Mouse (Mus musculus) neural tube, embryonic 13.5 days (tissue): Measurements from ENCODE around the gene Rnf213. TPM values are rescaled to one million over a fixed set of nuclear protein-coding genes. Genes with fewer than 3 reads are reported as not detected.

ENCODE experiments used
- ATAC-seq: fragments of 200-750 bp; cut with Nextera tagmentation; 2 replicates; pipeline ENCODE4 v1.8.0; 2017; ENCODE audit warnings: low read depth, mild to moderate bottlenecking, moderate TSS enrichment, moderate library complexity
- H3K27ac ChIP-seq: fragments of 300-500 bp; sonication (generic); replicated peaks from 2 replicates; pipeline ENCODE4 v1.5.1; 2015; ENCODE audit warnings: moderate library complexity, mild to moderate bottlenecking, inconsistent platforms
- H3K27me3 ChIP-seq: fragments of 300-500 bp; sonication (generic); 2 replicates; pipeline ENCODE4 v1.6.1; 2015; ENCODE audit warnings: mild to moderate bottlenecking, inconsistent platforms
- H3K36me3 ChIP-seq: fragments of 300-500 bp; sonication (generic); 2 replicates; pipeline ENCODE4 v1.6.1; 2015; ENCODE audit warnings: mild to moderate bottlenecking, inconsistent platforms
- H3K4me1 ChIP-seq: fragments of 300-500 bp; sonication (generic); replicated peaks from 2 replicates; pipeline ENCODE4 v1.6.1; 2015; ENCODE audit warnings: inconsistent platforms
- H3K4me2 ChIP-seq: fragments of 300-500 bp; sonication (generic); 2 replicates; pipeline ENCODE4 v1.6.1; 2015; ENCODE audit warnings: inconsistent platforms, mild to moderate bottlenecking, moderate library complexity
- H3K4me3 ChIP-seq: fragments of 300-500 bp; sonication (generic); 2 replicates; pipeline ENCODE4 v1.5.1; 2015; ENCODE audit warnings: mild to moderate bottlenecking, inconsistent platforms
- H3K9ac ChIP-seq: fragments of 300-500 bp; sonication (generic); 2 replicates; pipeline ENCODE4 v1.6.1; 2015; ENCODE audit warnings: moderate library complexity, mild to moderate bottlenecking, inconsistent platforms
- H3K9me3 ChIP-seq: fragments of 300-500 bp; sonication (generic); 2 replicates; pipeline ENCODE4 v1.6.1; 2016; ENCODE audit warnings: inconsistent platforms
- WGBS: fragments of 180-500 bp; shearing (Covaris S2); methylation state at CpG from one replicate; pipeline ENCODE4 v1.1.7; 2015; 5-methylcytosine and 5-hydroxymethylcytosine counted together
- polyA plus RNA-seq: library from polyadenylated mRNA; unstranded; fragments of >200 nt; fragmentation: Nextera tagmentation; extraction: Ambion mirVana; gene quantifications from 2 replicates; pipeline ENCODE4 v1.2.1, GENCODE M21; 2015

Rnf213 gene
- polyA plus RNA-seq, 1 experiment from 2014 or later, result 1.6 TPM

DNA sequence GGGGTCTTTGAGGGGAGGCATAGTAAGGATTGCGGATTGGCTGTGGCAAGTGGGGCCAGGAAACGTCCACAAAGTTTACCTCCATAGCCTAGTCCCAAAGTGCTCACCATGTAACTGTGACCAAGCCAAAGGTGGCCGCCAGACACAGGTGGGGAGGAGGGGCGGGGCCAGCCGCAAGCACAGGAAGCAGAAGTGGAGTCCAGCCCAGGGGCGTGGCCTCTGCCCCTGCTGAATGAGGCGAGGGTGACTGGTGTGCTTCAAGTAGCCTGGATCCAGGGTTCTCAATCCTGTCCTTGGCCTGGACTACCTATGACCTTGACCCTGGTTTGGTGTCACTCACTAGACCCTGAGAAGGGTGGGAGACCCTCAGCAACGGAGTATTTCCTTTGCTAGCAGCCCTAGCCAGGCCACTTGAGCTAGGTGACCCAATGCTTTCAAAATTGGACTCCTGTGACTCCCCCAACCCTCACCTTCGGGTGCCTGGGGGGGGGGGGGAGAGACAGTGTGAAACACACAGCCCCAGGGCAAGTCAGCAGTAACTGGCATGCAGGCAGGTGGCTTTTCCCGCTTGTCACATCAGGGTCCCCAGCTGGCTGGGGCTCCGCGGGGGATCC is 792 bp upstream of the Rnf213 start:
- no peaks in the 10 kb centered on the region for H3K36me3 ChIP-seq
- H3K9ac ChIP-seq, result no peak overlapping the region
- peak overlapping the region; percentile 63 for H3K4me2 ChIP-seq
- peaks cover 97% of the 10 kb centered on the region for H3K27me3 ChIP-seq
- WGBS, result 8% methylated on average over 12 of the region's 12 CpGs
- H3K4me3 ChIP-seq, result peak overlapping the region; percentile 37; the same call in 1 of the 2 replicates
- no peak for ATAC-seq
- H3K4me1 ChIP-seq, result peaks cover 28% of the 10 kb centered on the region
- no peak overlapping the region for H3K27ac ChIP-seq
- H3K9me3 ChIP-seq, result no peaks in the 10 kb centered on the region

DNA sequence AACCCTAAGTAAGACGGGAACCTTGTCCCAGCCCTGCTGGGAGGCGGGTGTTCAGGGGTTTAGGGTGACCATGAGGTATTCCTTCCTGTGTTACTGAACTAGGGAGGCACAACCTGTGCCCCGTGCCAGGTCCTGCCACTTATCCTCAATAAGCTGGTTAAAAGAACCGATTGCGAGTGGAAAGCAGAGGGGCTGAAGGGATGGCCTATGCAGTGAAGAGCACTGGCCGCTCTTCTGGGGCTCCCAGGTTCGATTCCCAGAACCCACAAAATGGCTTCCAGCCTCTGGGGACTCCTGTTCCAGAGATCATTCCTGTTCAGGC is 544 bp downstream of the Rnf213 start:
- no peak for ATAC-seq
- 34% methylated on average over 7 of the region's 7 CpGs for WGBS
- H3K36me3 ChIP-seq, result no peaks in the 10 kb centered on the region
- peaks cover 86% of the 10 kb centered on the region for H3K27me3 ChIP-seq
- peak overlapping the region; percentile 63 for H3K4me2 ChIP-seq
- peak overlapping the region; percentile 52 for H3K9ac ChIP-seq
- H3K4me3 ChIP-seq, result peak overlapping the region; percentile 37
- H3K9me3 ChIP-seq, result no peaks in the 10 kb centered on the region
- H3K4me1 ChIP-seq, result peaks cover 28% of the 10 kb centered on the region
- no peak overlapping the region for H3K27ac ChIP-seq

DNA sequence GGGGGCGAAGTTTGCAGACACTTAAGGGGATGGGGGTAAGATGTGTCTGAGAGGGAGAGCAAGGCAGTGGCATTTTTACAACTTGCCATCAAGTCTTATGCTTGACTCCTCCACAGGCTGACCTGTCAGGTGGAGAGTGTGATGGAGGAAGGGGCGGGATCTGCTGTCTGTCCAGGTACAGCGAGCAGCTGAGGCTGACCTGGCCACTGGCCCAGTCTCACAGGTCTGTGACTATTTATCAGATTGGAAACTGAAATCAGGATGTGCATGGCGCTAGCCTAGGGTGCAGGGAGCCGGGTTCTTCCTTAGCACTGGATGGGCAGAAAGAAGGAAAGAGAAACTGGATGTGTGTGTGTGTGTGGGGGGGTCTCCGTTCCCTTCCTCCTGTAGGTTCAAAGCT is 1.3 kb downstream of the Rnf213 start:
- no peaks in the 10 kb centered on the region for H3K9me3 ChIP-seq
- no peak overlapping the region for H3K27ac ChIP-seq
- peaks cover 28% of the 10 kb centered on the region for H3K4me1 ChIP-seq
- peaks cover 78% of the 10 kb centered on the region for H3K27me3 ChIP-seq
- no peak overlapping the region for H3K4me2 ChIP-seq
- no peak overlapping the region for H3K4me3 ChIP-seq
- 54% methylated on average over 6 of the region's 6 CpGs for WGBS
- H3K9ac ChIP-seq, result no peak overlapping the region
- H3K36me3 ChIP-seq, result no peaks in the 10 kb centered on the region
- ATAC-seq, result no peak

DNA sequence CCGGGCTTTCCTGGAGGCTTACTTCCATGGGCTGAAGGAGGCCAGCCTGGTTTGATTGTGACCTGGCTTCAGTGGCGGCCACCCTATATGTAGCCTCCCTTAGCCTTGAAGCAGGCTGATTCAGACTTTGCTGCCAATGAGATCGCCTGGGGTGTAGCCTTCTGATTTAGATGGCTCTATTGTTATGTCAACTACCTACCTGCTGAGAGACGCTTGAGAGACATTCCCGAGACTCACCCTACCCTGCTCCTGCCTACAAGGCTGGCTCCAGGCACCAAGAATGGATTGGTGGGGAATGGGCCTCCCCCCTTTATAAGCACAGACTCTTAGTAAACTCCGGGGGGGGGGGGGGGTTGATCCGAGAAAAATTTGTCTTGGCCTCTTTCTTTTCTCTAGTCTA is 2.5 kb downstream of the Rnf213 start:
- Histone ChIP-seq H3K9me3 (no peaks in the 10 kb centered on the region), H3K27ac (no peak overlapping the region), H3K27me3 (peaks cover 66% of the 10 kb centered on the region), H3K36me3 (no peaks in the 10 kb centered on the region), H3K4me3 (no peak overlapping the region), H3K9ac (no peak overlapping the region), H3K4me1 (peaks cover 17% of the 10 kb centered on the region), H3K4me2 (no peak overlapping the region)
- no peak for ATAC-seq
- 9% methylated on average over 7 of the region's 7 CpGs for WGBS

DNA sequence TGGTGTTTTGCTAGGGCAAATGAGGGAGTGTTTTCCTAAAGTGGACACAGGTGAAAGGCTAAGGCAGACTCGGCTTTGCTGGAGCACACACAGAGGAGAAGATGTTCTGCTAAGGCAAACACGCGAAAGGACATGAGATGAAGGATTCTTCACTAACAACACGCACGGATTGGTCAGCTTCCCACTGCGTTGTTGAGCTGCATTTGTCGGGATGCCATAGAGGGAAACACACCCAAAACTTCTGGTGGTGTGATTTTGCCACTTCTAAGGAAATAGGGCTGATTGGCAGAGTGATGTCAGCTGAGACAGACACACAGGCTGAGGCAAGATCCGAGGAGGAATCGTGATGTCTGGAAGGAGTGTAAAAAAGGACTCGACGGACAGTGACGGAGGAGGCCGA is 3.0 kb downstream of the Rnf213 start:
- H3K36me3 ChIP-seq, result no peaks in the 10 kb centered on the region
- no peaks in the 10 kb centered on the region for H3K9me3 ChIP-seq
- H3K9ac ChIP-seq, result no peak overlapping the region
- H3K4me3 ChIP-seq, result no peak overlapping the region
- no peak overlapping the region for H3K4me2 ChIP-seq
- ATAC-seq, result no peak
- peaks cover 61% of the 10 kb centered on the region for H3K27me3 ChIP-seq
- WGBS, result 14% methylated on average over 13 of the region's 13 CpGs
- peaks cover 12% of the 10 kb centered on the region for H3K4me1 ChIP-seq
- no peak overlapping the region for H3K27ac ChIP-seq

DNA sequence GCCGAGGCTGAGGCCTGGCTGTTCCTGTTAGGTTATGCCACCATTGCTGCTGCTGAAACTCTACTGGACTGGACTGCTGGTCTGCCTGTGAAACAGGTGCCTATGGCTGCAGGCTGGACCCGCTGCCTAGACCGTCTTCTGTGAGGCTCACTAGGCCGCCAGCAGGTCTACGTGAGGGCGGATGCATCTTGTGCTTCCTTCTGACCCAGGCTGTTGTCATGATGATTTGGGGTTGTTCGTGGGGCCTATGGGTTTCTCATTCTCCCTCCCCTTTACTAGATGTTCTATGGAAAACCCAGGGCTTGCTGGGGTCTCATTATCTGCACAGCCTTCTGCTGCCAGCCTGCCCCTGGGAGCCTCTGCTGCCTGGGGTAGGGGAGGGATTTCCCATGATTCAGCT is 3.6 kb downstream of the Rnf213 start:
- no peaks in the 10 kb centered on the region for H3K36me3 ChIP-seq
- H3K27me3 ChIP-seq, result peaks cover 55% of the 10 kb centered on the region
- 52% methylated on average over 7 of the region's 7 CpGs for WGBS
- no peak overlapping the region for H3K27ac ChIP-seq
- no peaks in the 10 kb centered on the region for H3K9me3 ChIP-seq
- no peak for ATAC-seq
- H3K4me2 ChIP-seq, result no peak overlapping the region
- H3K4me1 ChIP-seq, result peaks cover 11% of the 10 kb centered on the region
- no peak overlapping the region for H3K4me3 ChIP-seq
- H3K9ac ChIP-seq, result no peak overlapping the region

DNA sequence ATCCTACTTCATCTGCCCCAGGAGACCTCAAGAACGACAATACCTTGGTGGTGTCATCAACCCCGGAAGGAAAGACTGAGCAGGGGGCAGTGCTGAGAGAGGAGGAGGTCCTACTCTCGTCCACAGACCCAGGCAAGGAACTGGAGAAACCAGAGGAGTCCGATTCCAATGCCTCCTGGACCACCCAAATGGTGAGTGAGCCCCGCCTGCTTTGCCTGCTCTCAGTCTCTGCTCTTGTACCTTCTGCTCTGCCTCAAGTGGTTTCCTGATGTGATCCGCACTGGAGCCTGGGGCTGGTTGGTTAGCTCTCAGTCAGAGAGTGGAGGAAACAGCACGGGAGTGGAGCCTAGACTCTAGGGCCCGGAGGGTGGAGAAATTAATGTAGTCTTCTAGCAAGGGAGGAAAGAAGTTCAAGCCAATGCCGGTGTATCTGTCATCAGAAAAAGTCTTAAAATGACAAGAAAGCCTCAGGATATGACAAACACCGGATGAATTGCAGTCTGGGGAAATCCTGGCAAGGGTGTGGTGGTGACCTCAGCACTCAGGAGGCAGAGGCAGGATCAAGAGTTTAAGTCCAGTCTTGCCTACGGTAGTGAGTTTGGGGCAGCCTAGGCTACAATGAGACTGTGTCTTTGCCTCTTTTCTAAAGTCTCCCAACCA is 9.7 kb downstream of the Rnf213 start:
- no peak overlapping the region for H3K4me3 ChIP-seq
- H3K9ac ChIP-seq, result no peak overlapping the region
- H3K27me3 ChIP-seq, result no peaks in the 10 kb centered on the region
- no peak overlapping the region for H3K27ac ChIP-seq
- H3K4me2 ChIP-seq, result no peak overlapping the region
- WGBS, result 56% methylated on average over 11 of the region's 11 CpGs
- H3K36me3 ChIP-seq, result no peaks in the 10 kb centered on the region
- no peak for ATAC-seq
- H3K9me3 ChIP-seq, result no peaks in the 10 kb centered on the region
- no peaks in the 10 kb centered on the region for H3K4me1 ChIP-seq

DNA sequence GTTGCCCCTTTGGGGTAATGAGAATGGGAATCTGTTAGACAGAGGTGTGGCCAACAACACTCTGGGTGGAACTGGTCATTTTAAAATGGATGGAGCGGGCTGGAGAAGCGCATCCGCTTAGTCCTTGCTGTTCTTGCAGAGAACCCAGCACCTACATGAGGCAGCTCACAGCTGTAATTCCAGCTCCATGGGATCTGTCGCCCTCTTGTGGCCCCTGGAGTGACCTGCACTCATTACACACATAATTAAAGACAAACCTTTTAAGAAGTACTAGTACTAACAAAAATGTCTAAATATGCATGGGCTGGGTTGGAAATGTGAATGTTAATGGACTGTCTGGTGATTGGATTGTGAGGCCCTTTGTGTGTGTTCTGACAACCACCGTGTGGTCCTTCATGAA is 11.7 kb downstream of the Rnf213 start:
- Histone ChIP-seq H3K4me1 (no peaks in the 10 kb centered on the region), H3K27me3 (no peaks in the 10 kb centered on the region), H3K4me3 (no peak overlapping the region), H3K9me3 (no peaks in the 10 kb centered on the region), H3K4me2 (no peak overlapping the region), H3K36me3 (no peaks in the 10 kb centered on the region), H3K9ac (no peak overlapping the region), H3K27ac (no peak overlapping the region)
- no peak for ATAC-seq
- 58% methylated on average over 5 of the region's 5 CpGs for WGBS

DNA sequence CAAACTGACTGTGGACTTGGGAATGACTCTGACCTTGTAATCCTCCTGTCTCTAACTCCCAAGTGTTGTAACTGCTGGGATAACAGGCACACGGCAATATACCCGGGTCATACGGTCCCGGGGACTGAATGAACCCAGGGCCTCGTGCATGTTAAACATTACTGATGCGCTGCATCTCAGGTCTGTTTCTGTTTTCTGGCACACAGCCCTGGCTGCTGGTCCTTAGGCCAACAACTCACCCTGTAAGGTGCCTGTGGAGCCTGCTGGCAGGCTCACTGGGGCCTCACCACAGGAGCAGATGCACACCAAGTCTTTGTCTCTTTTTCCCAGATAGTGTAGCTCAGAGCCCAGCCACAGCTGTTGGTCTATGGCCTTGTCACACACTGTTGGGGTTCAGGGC is 14.5 kb downstream of the Rnf213 start:
- no peaks in the 10 kb centered on the region for H3K36me3 ChIP-seq
- no peak overlapping the region for H3K4me2 ChIP-seq
- WGBS, result 91% methylated on average over 6 of the region's 6 CpGs
- no peak for ATAC-seq
- no peaks in the 10 kb centered on the region for H3K4me1 ChIP-seq
- H3K9ac ChIP-seq, result no peak overlapping the region
- H3K27ac ChIP-seq, result no peak overlapping the region
- H3K27me3 ChIP-seq, result no peaks in the 10 kb centered on the region
- no peaks in the 10 kb centered on the region for H3K9me3 ChIP-seq
- no peak overlapping the region for H3K4me3 ChIP-seq

DNA sequence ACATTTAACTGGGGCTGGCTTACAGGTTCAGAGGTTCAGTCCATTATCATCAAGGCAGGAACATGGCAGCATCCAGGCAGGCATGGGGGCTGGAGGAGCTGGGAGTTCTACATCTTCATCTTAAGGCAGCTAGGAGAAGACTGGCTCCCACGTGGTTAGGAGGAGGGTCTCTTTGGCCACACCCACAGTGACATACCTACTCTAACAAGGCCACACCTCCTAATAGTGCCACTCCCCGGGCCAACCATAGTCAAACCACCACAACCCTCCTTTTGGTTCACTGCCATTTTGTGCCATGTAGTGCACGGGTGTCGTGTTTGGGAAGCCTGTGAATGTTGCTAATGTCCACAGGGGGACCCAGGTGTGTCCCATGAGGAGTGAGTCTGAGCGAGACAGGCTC is 15.1 kb downstream of the Rnf213 start:
- no peaks in the 10 kb centered on the region for H3K27me3 ChIP-seq
- H3K4me2 ChIP-seq, result no peak overlapping the region
- H3K36me3 ChIP-seq, result no peaks in the 10 kb centered on the region
- H3K9ac ChIP-seq, result no peak overlapping the region
- 51% methylated on average over 5 of the region's 5 CpGs for WGBS
- no peaks in the 10 kb centered on the region for H3K9me3 ChIP-seq
- no peaks in the 10 kb centered on the region for H3K4me1 ChIP-seq
- H3K27ac ChIP-seq, result no peak overlapping the region
- no peak for ATAC-seq
- no peak overlapping the region for H3K4me3 ChIP-seq

DNA sequence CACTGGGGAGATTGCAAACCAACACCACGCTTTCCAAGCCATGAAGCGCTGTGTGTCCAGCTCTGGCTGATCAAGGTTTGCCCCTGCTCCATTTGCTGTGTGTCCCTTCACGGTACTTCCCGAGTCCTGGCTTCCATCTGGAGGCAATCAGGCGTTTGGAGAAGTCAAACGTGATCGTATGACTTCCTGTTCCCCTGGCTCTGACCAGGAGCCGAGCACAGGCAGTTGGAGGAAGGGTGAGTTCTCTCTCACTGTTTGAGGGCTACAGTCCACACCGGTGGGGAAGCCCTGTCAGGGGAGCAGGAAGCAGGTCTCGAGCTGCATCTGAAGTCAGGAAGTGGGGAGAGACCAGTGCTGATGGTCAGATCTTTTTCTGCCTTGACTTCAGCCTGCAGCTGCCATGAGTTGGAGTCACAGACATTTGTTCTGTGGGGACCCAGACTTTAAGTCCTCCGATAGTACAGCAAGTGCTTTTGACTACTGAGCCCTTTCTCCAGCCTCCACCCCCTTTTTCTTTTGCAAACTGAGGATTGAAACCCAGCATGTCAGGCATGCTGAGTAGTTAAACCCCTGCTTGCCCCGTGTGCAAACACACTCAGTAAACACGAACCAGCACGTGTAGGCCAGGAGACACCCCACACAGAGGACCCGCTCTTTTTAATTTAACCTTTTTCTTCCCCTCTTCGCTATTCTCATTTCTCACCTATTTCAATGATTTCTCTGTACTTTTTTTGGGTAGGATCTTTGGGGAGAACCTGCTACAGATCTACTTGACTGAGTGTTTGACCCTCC is 26.6 kb downstream of the Rnf213 start:
- ATAC-seq, result no peak
- no peaks in the 10 kb centered on the region for H3K4me1 ChIP-seq
- WGBS, result 68% methylated on average over 16 of the region's 16 CpGs
- H3K9ac ChIP-seq, result 0 out of 2 replicates have a peak overlapping the region, but pooled peaks have one; percentile 31
- H3K27ac ChIP-seq, result no peak overlapping the region
- H3K36me3 ChIP-seq, result no peaks in the 10 kb centered on the region
- H3K27me3 ChIP-seq, result no peaks in the 10 kb centered on the region
- H3K4me2 ChIP-seq, result no peak overlapping the region
- H3K4me3 ChIP-seq, result no peak overlapping the region
- no peaks in the 10 kb centered on the region for H3K9me3 ChIP-seq

DNA sequence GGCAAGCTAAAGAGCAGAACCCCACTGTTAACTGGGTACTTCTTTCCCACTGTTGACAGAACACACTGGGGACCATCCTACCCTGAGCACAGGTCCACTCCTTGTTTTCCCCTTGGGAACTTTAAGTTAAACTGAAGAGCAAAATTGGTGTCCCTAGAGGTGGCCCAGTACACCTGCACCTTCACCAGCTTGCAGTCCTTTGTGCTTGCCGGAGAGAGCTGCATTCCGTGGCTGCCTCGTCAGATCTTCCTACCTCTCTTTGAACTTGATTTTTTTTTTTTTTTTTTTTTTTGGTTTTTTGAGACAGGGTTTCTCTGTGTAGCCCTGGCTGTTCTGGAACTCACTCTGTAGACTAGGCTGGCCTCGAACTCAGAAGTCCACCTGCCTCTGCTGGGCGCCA is 27.5 kb downstream of the Rnf213 start:
- no peak overlapping the region for H3K27ac ChIP-seq
- no peaks in the 10 kb centered on the region for H3K9me3 ChIP-seq
- no peak overlapping the region for H3K9ac ChIP-seq
- no peak overlapping the region for H3K4me2 ChIP-seq
- 79% methylated on average over 5 of the region's 5 CpGs for WGBS
- H3K36me3 ChIP-seq, result no peaks in the 10 kb centered on the region
- ATAC-seq, result no peak
- H3K4me1 ChIP-seq, result no peaks in the 10 kb centered on the region
- H3K4me3 ChIP-seq, result no peak overlapping the region
- no peaks in the 10 kb centered on the region for H3K27me3 ChIP-seq
